Mouse (Mus musculus) layer of hippocampus, postnatal 14 days (tissue): ENCODE measurements at regions not wholly inside any gene's neighbourhood (a gene's known extent, or its start where the extent isn't known, plus 50 kb on each side); places are given as distances from the start of the nearest gene placed in this dataset.
A peak's percentile ranks its signal among the peaks of the same experiment; 100 is the strongest.

Experiments
- DNase-seq, 2 experiments: peaks; one replicate each; pipeline ENCODE4 v3.0.0; 2021 to 2022; ENCODE audit warnings: low spot score in 2 of 2, mixed read lengths in 1 of 2

DNA sequence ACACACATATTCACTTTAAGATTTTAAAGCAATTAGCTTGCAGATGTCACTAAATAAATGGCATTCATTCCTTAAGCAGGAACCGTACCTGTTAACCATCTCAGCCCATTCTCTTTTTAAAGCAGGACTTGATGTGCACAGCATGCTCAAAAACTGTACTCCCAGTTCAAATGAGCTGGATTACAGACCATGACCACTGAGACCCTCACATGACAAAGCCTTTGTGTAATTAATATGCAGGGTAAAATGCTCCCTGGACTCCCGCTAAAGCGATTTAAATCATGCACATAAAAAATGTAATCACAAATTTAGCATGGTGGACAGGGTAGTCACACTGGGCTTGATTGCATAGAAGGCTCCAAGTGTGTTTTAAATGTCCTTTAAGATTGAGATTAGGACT lies 547.2 kb downstream of the Nr4a2 start:
- DNase-seq: no peak

DNA sequence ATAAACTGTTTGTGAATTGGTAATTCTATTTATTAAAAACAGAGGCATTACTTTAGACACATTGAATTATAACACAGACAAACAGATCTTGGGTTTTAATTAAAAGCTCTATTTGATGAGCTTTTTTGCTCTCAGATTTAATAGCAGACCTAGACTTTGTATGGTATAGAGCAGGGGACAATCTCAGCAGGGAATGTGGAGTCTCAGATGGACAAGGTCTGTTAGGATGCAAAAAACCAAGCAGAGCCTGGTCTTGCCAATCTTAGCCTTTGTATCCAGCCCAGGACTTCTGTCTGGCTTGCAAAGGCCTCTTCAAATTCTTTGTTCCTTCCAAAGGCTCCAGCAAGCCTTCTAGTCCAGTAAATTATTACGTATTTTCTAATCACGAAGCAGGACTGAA lies 551.0 kb downstream of the Nr4a2 start:
- DNase-seq: no peak

GRCm38 (mm10) chr2:56561321-56561720 lies 562.5 kb downstream of the Nr4a2 start:
- peak in 1 of 2 experiments; percentile 2 for DNase-seq

DNA sequence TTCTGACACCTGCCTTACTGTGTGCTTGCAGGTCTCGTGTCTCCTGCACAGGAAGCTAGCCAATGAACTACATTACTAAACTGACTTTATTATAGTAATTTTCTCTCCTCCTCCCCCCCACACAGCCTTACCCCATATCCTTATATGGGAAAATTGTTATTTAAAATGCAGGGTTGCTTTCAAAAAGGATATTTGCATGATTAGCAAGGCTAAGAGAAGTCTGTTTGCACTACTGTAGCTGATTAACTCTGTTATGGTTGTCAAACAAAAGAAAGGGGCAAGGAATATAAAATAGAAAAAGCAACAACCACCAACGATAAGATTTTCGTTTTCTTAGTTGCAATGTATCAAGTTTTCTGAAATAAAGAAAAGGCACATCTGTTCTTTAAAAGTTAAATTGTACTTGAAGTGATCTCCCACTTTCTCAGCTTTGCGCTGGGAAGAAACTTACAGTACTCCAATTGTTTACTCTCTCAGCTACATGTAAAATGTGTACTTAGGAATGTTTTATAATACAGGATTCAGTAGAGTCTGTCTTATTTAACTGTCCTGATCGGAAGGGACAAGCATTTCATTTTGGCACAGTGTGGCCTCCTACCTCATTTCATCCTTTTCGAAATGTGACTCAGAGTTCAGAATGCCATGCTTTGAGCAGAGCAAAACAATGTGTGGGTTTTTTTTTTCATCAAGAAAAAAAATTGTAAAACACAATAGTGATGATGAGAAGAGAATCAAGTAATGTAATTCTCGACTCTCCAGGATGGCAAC lies 571.4 kb downstream of the Nr4a2 start:
- no peak for DNase-seq

DNA sequence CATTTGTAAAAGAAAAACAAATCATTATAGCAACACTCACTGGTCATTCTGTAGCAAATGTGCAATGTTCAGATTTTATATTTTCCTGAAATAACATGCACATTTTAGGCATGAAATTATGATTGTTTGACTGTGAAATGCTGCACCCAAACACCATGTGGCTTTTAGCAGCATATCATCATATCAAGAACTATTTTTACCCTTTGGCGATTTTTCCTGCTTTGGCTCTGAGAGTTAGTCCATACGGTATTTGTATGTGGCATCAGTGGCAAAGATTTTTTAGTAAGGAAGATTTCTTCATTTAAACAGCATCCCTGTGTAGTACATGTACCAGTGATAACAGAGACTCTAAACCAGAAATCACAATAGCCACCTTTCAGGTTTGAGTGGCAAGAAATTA lies 573.6 kb downstream of the Nr4a2 start:
- no peak for DNase-seq

DNA sequence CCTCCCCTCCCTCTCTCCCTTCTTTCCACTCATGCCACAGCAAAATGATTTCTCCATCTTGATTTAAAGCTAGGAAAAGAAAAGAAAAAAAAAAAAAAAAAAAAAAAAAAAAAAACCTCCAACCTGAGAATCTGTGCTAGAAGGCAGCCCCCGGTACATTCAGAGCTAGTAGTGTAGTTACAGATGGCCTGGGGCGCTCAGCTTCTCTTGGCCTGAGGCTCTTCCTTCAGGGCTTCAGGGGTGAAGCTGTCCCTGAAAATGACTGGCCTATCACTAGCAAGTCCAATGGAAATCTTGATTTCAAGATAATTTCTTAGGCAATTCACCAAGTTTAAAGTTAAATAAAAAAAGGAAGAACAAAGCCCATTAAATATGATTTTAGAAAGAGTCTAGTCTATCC lies 583.1 kb downstream of the Nr4a2 start:
- DNase-seq: no peak

DNA sequence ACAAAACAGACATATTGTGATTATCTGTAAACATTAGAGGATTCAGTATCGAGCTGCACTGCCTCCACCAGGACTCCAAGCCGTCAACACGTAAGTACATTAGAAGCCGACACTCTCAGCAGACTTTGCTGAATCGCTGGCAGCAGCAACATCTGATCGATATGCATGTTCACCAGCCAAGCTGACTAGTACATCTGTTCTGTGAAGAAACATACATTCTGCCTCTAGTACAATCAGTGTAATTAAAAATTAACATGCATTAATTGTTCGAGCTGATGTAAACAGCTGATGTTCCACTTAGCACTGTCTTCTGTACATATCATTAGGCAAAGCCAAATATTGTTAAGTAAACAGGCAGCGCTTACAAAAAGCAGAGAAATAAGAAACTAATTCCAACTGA lies 584.0 kb downstream of the Nr4a2 start:
- DNase-seq: peak; percentile 7 to 41

- no peak for DNase-seq
These were observed 604.4 kb downstream of the Nr4a2 start for GRCm38 (mm10) chr2:56519428-56519827.
